ENCODE assay signal across 8 mouse cellular contexts in the genomic region with DNA sequence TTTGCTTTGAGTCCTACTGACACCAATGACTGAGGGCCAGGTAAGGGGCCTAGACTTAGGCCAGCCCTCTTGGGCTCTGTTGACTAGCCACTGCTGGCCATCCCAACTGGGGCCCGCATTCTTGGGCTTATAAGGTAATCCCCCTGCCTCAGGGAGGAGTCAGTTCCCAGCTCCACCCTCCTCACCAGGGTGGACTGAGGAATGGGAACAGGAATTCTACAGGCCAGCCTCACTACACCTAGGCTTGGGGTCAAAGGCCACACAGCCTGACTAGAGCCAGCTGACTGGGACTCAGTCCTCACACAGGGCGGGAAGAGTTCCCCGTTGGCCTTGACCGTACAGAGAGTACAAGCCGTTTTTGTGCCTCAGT. TPM values are rescaled to one million over a fixed set of nuclear protein-coding genes. Genes with fewer than 3 reads are reported as not detected.
DNase-seq lines count a peak whose midpoint lies in the region; ATAC-seq and TF ChIP-seq lines count a peak whose summit lies in the region.

No protein-coding gene starts in this region.

- ATAC-seq in lung, embryonic 14.5 days (ENCODE audit: insufficient read depth) = no peak
- ATAC-seq in limb, embryonic 11.5 days (ENCODE audit: insufficient number of reproducible peaks, low FRiP score, low TSS enrichment, low read depth) = no peak
- ATAC-seq in neural tube, embryonic 15.5 days (ENCODE audit: low FRiP score) = no peak
- ATAC-seq in granulocyte monocyte progenitor cell, adult 5-6 weeks (replicated peaks; ENCODE audit: poor library complexity, severe bottlenecking) = no peak

- H3K27me3 ChIP-seq in lung, embryonic 14.5 days (ENCODE audit: insufficient read depth, low read length) = no peaks in the 10 kb centered on the region
- H3K27me3 ChIP-seq in forebrain, embryonic 10.5 days (ENCODE audit: poor library complexity, severe bottlenecking) = peaks cover 19% of the 10 kb centered on the region
- H3K27me3 ChIP-seq in limb, embryonic 11.5 days (ENCODE audit: control insufficient read depth, insufficient read depth, low read length) = no peaks in the 10 kb centered on the region
- H3K27me3 ChIP-seq in neural tube, embryonic 15.5 days (replicated peaks) = 0 out of 2 replicates have a peak, but pooled peaks cover 3% of the 10 kb centered on the region

- 8% methylated on average over 5 of the region's 5 CpGs for WGBS in lung, embryonic 14.5 days
- 27% methylated on average over 5 of the region's 5 CpGs for WGBS in forebrain, embryonic 10.5 days
- 22% methylated on average over 5 of the region's 5 CpGs for WGBS in limb, embryonic 11.5 days
- 54% methylated on average over 5 of the region's 5 CpGs for WGBS in neural tube, embryonic 15.5 days

- H3K4me3 ChIP-seq in lung, embryonic 14.5 days (ENCODE audit: low read depth, low read length) = peak overlapping the region; percentile 77
- peak overlapping the region; percentile 83 for H3K4me3 ChIP-seq in forebrain, embryonic 10.5 days
- peak overlapping the region; percentile 96 for H3K4me3 ChIP-seq in limb, embryonic 11.5 days (ENCODE audit: low read depth, low read length)
- peak overlapping the region; percentile 86 for H3K4me3 ChIP-seq in neural tube, embryonic 15.5 days (replicated peaks)

- H3K9me3 ChIP-seq in lung, embryonic 14.5 days (ENCODE audit: low read depth, low read length) = no peaks in the 10 kb centered on the region
- no peaks in the 10 kb centered on the region for H3K9me3 ChIP-seq in forebrain, embryonic 10.5 days
- H3K9me3 ChIP-seq in limb, embryonic 11.5 days (ENCODE audit: control insufficient read depth, low read length) = no peaks in the 10 kb centered on the region
- H3K9me3 ChIP-seq in neural tube, embryonic 15.5 days (replicated peaks) = no peaks in the 10 kb centered on the region

- H3K4me1 ChIP-seq in lung, embryonic 14.5 days (ENCODE audit: insufficient read depth) = peaks cover 21% of the 10 kb centered on the region
- peaks cover 44% of the 10 kb centered on the region for H3K4me1 ChIP-seq in forebrain, embryonic 10.5 days
- H3K4me1 ChIP-seq in limb, embryonic 11.5 days (ENCODE audit: control insufficient read depth, insufficient read depth, low read length) = peaks cover 27% of the 10 kb centered on the region
- H3K4me1 ChIP-seq in neural tube, embryonic 15.5 days = peaks cover 34% of the 10 kb centered on the region

- H3K4me2 ChIP-seq in lung, embryonic 14.5 days = peak overlapping the region; percentile 91
- H3K4me2 ChIP-seq in limb, embryonic 11.5 days (ENCODE audit: low read depth, severe bottlenecking) = peak overlapping the region; percentile 86
- peak overlapping the region; percentile 77 for H3K4me2 ChIP-seq in neural tube, embryonic 15.5 days

- TF ChIP-seq CTCF in lung, embryonic 14.5 days (IDR thresholded peaks at IDR 0.05; ENCODE audit: low read depth) = no peak

- peaks cover 46% of the 10 kb centered on the region for H3K36me3 ChIP-seq in lung, embryonic 14.5 days (ENCODE audit: insufficient read depth)
- peaks cover 45% of the 10 kb centered on the region for H3K36me3 ChIP-seq in forebrain, embryonic 10.5 days (replicated peaks)
- peaks cover 14% of the 10 kb centered on the region for H3K36me3 ChIP-seq in limb, embryonic 11.5 days (ENCODE audit: control insufficient read depth, insufficient read depth, low read length)
- peaks cover 41% of the 10 kb centered on the region for H3K36me3 ChIP-seq in neural tube, embryonic 15.5 days

- DNase-seq in lung, embryonic 14.5 days = no peak
- DNase-seq in lung, postnatal 10 days = no peak
- DNase-seq in forebrain, embryonic 10.5 days (ENCODE audit: extremely low spot score, low spot score) = no peak
- DNase-seq in limb, embryonic 11.5 days (ENCODE audit: low spot score) = no peak
- no peak for DNase-seq in left cerebral cortex, postnatal 14 days (ENCODE audit: low spot score in 2 of 2)
- DNase-seq in adrenal gland, adult (ENCODE audit: inconsistent age in 2 of 2, low spot score in 1 of 2) = no peak

- peak overlapping the region; percentile 80; the same call in 1 of the 2 replicates for H3K9ac ChIP-seq in lung, embryonic 14.5 days
- peak overlapping the region; percentile 17 for H3K9ac ChIP-seq in limb, embryonic 11.5 days (ENCODE audit: low read length)
- H3K9ac ChIP-seq in neural tube, embryonic 15.5 days (replicated peaks) = peak overlapping the region; percentile 92; the same call in 1 of the 2 replicates

- intact Hi-C loops in left cerebral cortex, postnatal 14 days (cut with DNase I) = no loop called here

- peak overlapping the region; percentile 88 for H3K27ac ChIP-seq in lung, embryonic 14.5 days (ENCODE audit: low read depth)
- peak overlapping the region; percentile 94 for H3K27ac ChIP-seq in forebrain, embryonic 10.5 days
- peak overlapping the region; percentile 70; the same call in 1 of the 2 replicates for H3K27ac ChIP-seq in limb, embryonic 11.5 days (replicated peaks; ENCODE audit: low read depth, low read length)
- H3K27ac ChIP-seq in neural tube, embryonic 15.5 days (replicated peaks) = peak overlapping the region; percentile 88

RNA-seq across cellular contexts. Expression of a gene that starts 2.0 kb away (rescaled TPM):
- 185 and 199 TPM in 2 replicates for polyA plus RNA-seq in lung, embryonic 14.5 days (2014; fragmentation: Nextera tagmentation; extraction: Ambion mirVana)
- 200 and 209 TPM in 2 replicates for polyA plus RNA-seq in forebrain, embryonic 10.5 days (2016; fragmentation: Nextera tagmentation; extraction: Ambion mirVana)
- 154 and 155 TPM in 2 replicates for polyA plus RNA-seq in limb, embryonic 11.5 days (2014; fragmentation: Nextera tagmentation; extraction: Ambion mirVana)
- polyA plus RNA-seq in neural tube, embryonic 15.5 days (2015; fragmentation: Nextera tagmentation; extraction: Ambion mirVana) = 169 and 176 TPM in 2 replicates
- total RNA-seq in left cerebral cortex, postnatal 14 days (2021) = 10 to 100 TPM; 66.0 to 79.4 TPM
- total RNA-seq in granulocyte monocyte progenitor cell, adult 5-6 weeks (2014; fragmentation: Nextera tagmentation) = 10.2 and 23.3 TPM in 2 replicates
- 4.1 and 5.7 TPM in 2 replicates for total RNA-seq in granulocyte monocyte progenitor cell, adult 5-6 weeks (2017)

RNA-seq across cellular contexts. Expression of a gene that starts 17.6 kb away (rescaled TPM):
- polyA plus RNA-seq in lung, embryonic 14.5 days (2014; fragmentation: Nextera tagmentation; extraction: Ambion mirVana) = 2.0 and 2.6 TPM in 2 replicates
- polyA plus RNA-seq in forebrain, embryonic 10.5 days (2016; fragmentation: Nextera tagmentation; extraction: Ambion mirVana) = 3.3 and 4.2 TPM in 2 replicates
- polyA plus RNA-seq in limb, embryonic 11.5 days (2014; fragmentation: Nextera tagmentation; extraction: Ambion mirVana) = 1.6 and 2.7 TPM in 2 replicates
- polyA plus RNA-seq in neural tube, embryonic 15.5 days (2015; fragmentation: Nextera tagmentation; extraction: Ambion mirVana) = 4.2 and 4.6 TPM in 2 replicates
- total RNA-seq in left cerebral cortex, postnatal 14 days (2021) = 1 to 10 TPM; 6.2 to 7.9 TPM
- 26.2 and 59.4 TPM in 2 replicates for total RNA-seq in granulocyte monocyte progenitor cell, adult 5-6 weeks (2014; fragmentation: Nextera tagmentation)
- 32.7 and 40.6 TPM in 2 replicates for total RNA-seq in granulocyte monocyte progenitor cell, adult 5-6 weeks (2017)

RNA-seq across cellular contexts. Expression of a gene that starts 23.6 kb away (rescaled TPM):
- 135 and 153 TPM in 2 replicates for polyA plus RNA-seq in lung, embryonic 14.5 days (2014; fragmentation: Nextera tagmentation; extraction: Ambion mirVana)
- 346 and 355 TPM in 2 replicates for polyA plus RNA-seq in forebrain, embryonic 10.5 days (2016; fragmentation: Nextera tagmentation; extraction: Ambion mirVana)
- polyA plus RNA-seq in limb, embryonic 11.5 days (2014; fragmentation: Nextera tagmentation; extraction: Ambion mirVana) = 299 and 318 TPM in 2 replicates
- polyA plus RNA-seq in neural tube, embryonic 15.5 days (2015; fragmentation: Nextera tagmentation; extraction: Ambion mirVana) = 389 and 450 TPM in 2 replicates
- total RNA-seq in left cerebral cortex, postnatal 14 days (2021) = 100 to 1,000 TPM; 326 to 327 TPM
- 0.19 and 1.4 TPM in 2 replicates for total RNA-seq in granulocyte monocyte progenitor cell, adult 5-6 weeks (2014; fragmentation: Nextera tagmentation)
- total RNA-seq in granulocyte monocyte progenitor cell, adult 5-6 weeks (2017) = 1.6 and 1.9 TPM in 2 replicates

RNA-seq across cellular contexts. Expression of a gene that starts 25.0 kb away (rescaled TPM):
- 74.8 and 75.5 TPM in 2 replicates for polyA plus RNA-seq in lung, embryonic 14.5 days (2014; fragmentation: Nextera tagmentation; extraction: Ambion mirVana)
- polyA plus RNA-seq in forebrain, embryonic 10.5 days (2016; fragmentation: Nextera tagmentation; extraction: Ambion mirVana) = 96.5 and 98.2 TPM in 2 replicates
- 82.5 and 84.0 TPM in 2 replicates for polyA plus RNA-seq in limb, embryonic 11.5 days (2014; fragmentation: Nextera tagmentation; extraction: Ambion mirVana)
- 48.8 and 53.1 TPM in 2 replicates for polyA plus RNA-seq in neural tube, embryonic 15.5 days (2015; fragmentation: Nextera tagmentation; extraction: Ambion mirVana)
- total RNA-seq in left cerebral cortex, postnatal 14 days (2021) = 10 to 100 TPM; 47.5 to 50.9 TPM
- 54.4 and 69.5 TPM in 2 replicates for total RNA-seq in granulocyte monocyte progenitor cell, adult 5-6 weeks (2014; fragmentation: Nextera tagmentation)
- total RNA-seq in granulocyte monocyte progenitor cell, adult 5-6 weeks (2017) = 73.7 and 81.8 TPM in 2 replicates

RNA-seq across cellular contexts. Expression of a gene that starts 47.4 kb away (rescaled TPM):
- 0.46 and 0.53 TPM in 2 replicates for polyA plus RNA-seq in lung, embryonic 14.5 days (2014; fragmentation: Nextera tagmentation; extraction: Ambion mirVana)
- 0.75 and 0.88 TPM in 2 replicates for polyA plus RNA-seq in forebrain, embryonic 10.5 days (2016; fragmentation: Nextera tagmentation; extraction: Ambion mirVana)
- 1.1 and 1.6 TPM in 2 replicates for polyA plus RNA-seq in limb, embryonic 11.5 days (2014; fragmentation: Nextera tagmentation; extraction: Ambion mirVana)
- 4.2 and 5.8 TPM in 2 replicates for polyA plus RNA-seq in neural tube, embryonic 15.5 days (2015; fragmentation: Nextera tagmentation; extraction: Ambion mirVana)
- 100 to 1,000 TPM in 1 of 2 experiments, 10 to 100 TPM in 1; 98.9 to 104 TPM for total RNA-seq in left cerebral cortex, postnatal 14 days (2021)
- 1.9 TPM in 1 of 2 replicates, not detected in the other for total RNA-seq in granulocyte monocyte progenitor cell, adult 5-6 weeks (2014; fragmentation: Nextera tagmentation)
- 1.6 TPM in 1 of 2 replicates, not detected in the other for total RNA-seq in granulocyte monocyte progenitor cell, adult 5-6 weeks (2017)

Comparison
In these comparisons a context has a peak if more than half of its experiments do, and no peak if none do; other contexts are left out.
1. H3K9ac ChIP-seq: peak in every context shown above with its lines; median percentile 92 in neural tube, embryonic 15.5 days; 80 in lung, embryonic 14.5 days; 17 in limb, embryonic 11.5 days.